Mouse (Mus musculus): ENCODE results near the gene Dcst1. TPM values are rescaled to one million over a fixed set of nuclear protein-coding genes. Genes with fewer than 3 reads are reported as not detected.

The Dcst1 gene
- polyA plus RNA-seq, 1 experiment = not detected

- no peak overlapping the region for H3K27ac ChIP-seq (ENCODE audit: insufficient read depth, low read length)
- no peaks in the 10 kb centered on the region for H3K4me1 ChIP-seq (ENCODE audit: control insufficient read depth, insufficient read depth, low read length)
- H3K4me3 ChIP-seq (ENCODE audit: insufficient read depth, low read length) = no peak overlapping the region
- no peak for TF ChIP-seq POLR2A (IDR thresholded peaks at IDR 0.05; ENCODE audit: low read depth, low read length)
- no peak for TF ChIP-seq CTCF (IDR thresholded peaks at IDR 0.05; ENCODE audit: borderline replicate concordance, insufficient read depth, low read length)
Observed at GRCm38 (mm10) chr3:89328623-89329022, 36.4 kb downstream of the Dcst1 start.

DNA sequence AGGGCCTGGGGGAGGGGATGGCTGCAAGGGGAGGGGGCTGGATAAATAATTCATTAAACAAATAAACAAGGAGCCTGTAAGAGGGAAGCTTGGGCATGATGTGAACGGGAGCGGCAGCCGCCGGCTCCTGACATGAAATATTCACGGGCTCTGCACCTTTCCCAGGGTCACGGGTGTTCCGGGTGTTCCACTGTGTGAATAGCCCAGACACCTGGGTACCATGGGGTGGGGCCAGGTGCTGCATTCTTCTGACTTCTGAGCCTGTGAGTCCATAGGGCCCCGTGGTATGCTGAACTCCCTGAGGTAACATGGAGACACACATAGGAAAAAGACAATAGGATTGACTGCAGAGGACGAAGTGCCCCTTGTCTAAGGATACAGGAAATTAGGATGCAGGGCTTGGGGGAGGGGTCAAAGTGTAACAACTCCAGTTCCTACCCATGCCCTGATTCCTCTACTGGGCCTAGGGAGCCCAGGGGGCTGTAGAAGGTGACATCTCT lies 37.6 kb downstream of the Dcst1 start:
- no peaks in the 10 kb centered on the region for H3K4me1 ChIP-seq (ENCODE audit: control insufficient read depth, insufficient read depth, low read length)
- no peak for TF ChIP-seq CTCF (IDR thresholded peaks at IDR 0.05; ENCODE audit: borderline replicate concordance, insufficient read depth, low read length)
- TF ChIP-seq POLR2A (IDR thresholded peaks at IDR 0.05; ENCODE audit: low read depth, low read length) = no peak
- no peak overlapping the region for H3K4me3 ChIP-seq (ENCODE audit: insufficient read depth, low read length)
- H3K27ac ChIP-seq (ENCODE audit: insufficient read depth, low read length) = no peak overlapping the region

- H3K27ac ChIP-seq (ENCODE audit: insufficient read depth, low read length) = no peak overlapping the region
- H3K4me3 ChIP-seq (ENCODE audit: insufficient read depth, low read length) = no peak overlapping the region
- TF ChIP-seq POLR2A (IDR thresholded peaks at IDR 0.05; ENCODE audit: low read depth, low read length) = no peak
- no peak for TF ChIP-seq CTCF (IDR thresholded peaks at IDR 0.05; ENCODE audit: borderline replicate concordance, insufficient read depth, low read length)
- no peaks in the 10 kb centered on the region for H3K4me1 ChIP-seq (ENCODE audit: control insufficient read depth, insufficient read depth, low read length)
Observed at GRCm38 (mm10) chr3:89325882-89326281, 39.2 kb downstream of the Dcst1 start.

GRCm38 (mm10) chr3:89322514-89323165 lies 42.4 kb downstream of the Dcst1 start, which contains the start of gene Efna3:
Efna3 (minus strand) TSS chr3:89322965.
- peak within 1 kb of the TSS; percentile 46 for H3K4me3 ChIP-seq (ENCODE audit: insufficient read depth, low read length)
- no peak for TF ChIP-seq CTCF (IDR thresholded peaks at IDR 0.05; ENCODE audit: borderline replicate concordance, insufficient read depth, low read length)
- TF ChIP-seq POLR2A (IDR thresholded peaks at IDR 0.05; ENCODE audit: low read depth, low read length) = no peak
- H3K4me1 ChIP-seq (ENCODE audit: control insufficient read depth, insufficient read depth, low read length) = no peaks in the 10 kb centered on the region
- no peak within 1 kb of the TSS for H3K27ac ChIP-seq (ENCODE audit: insufficient read depth, low read length)

GRCm38 (mm10) chr3:89322131-89322500 lies 42.9 kb downstream of the Dcst1 start:
- H3K4me1 ChIP-seq (ENCODE audit: control insufficient read depth, insufficient read depth, low read length) = no peaks in the 10 kb centered on the region
- TF ChIP-seq POLR2A (IDR thresholded peaks at IDR 0.05; ENCODE audit: low read depth, low read length) (no peak), CTCF (IDR thresholded peaks at IDR 0.05; ENCODE audit: borderline replicate concordance, insufficient read depth, low read length) (no peak)
- H3K27ac ChIP-seq (ENCODE audit: insufficient read depth, low read length) = no peak overlapping the region
- peak overlapping the region; percentile 46 for H3K4me3 ChIP-seq (ENCODE audit: insufficient read depth, low read length)

- TF ChIP-seq POLR2A (IDR thresholded peaks at IDR 0.05; ENCODE audit: low read depth, low read length) (no peak), CTCF (IDR thresholded peaks at IDR 0.05; ENCODE audit: borderline replicate concordance, insufficient read depth, low read length) (0 out of 2 replicates have a peak, but pooled peaks have one; percentile 7)
- H3K4me3 ChIP-seq (ENCODE audit: insufficient read depth, low read length) = peak overlapping the region; percentile 46
- no peak overlapping the region for H3K27ac ChIP-seq (ENCODE audit: insufficient read depth, low read length)
- H3K4me1 ChIP-seq (ENCODE audit: control insufficient read depth, insufficient read depth, low read length) = no peaks in the 10 kb centered on the region
Observed at GRCm38 (mm10) chr3:89321183-89322130, 43.6 kb downstream of the Dcst1 start.

DNA sequence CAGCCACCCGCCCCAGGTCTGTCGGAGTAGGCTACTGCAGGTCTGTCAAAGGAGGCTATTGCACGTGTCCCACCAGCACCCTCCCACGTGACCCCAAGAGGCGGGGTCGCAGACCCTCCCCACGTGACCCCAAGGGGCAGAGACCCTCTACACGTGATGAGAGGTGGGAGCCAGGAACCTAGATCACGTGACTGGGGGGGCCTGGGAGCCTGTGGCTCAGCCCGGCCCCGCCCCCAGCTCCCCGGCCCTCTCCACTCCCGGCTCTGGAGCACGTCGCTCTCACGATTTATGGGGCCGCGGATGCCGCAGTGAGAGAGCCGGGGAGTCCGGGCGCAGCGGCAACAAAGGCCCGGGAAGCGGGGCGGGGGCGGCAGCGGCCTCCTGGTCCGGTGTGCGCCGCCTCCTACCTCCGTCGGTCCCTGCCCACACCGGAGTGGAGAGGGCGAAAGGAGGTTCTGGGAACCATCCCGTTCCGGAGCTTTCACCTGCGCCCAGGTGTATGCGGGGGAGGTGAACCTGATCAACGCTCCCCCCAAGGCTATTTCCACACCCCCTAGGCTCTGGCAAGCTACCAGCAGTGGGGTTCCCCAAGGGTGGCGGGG lies 44.4 kb downstream of the Dcst1 start:
- Histone ChIP-seq H3K4me1 (ENCODE audit: control insufficient read depth, insufficient read depth, low read length) (no peaks in the 10 kb centered on the region), H3K4me3 (ENCODE audit: insufficient read depth, low read length) (peak overlapping the region; percentile 46; the same call in 1 of the 2 replicates), H3K27ac (ENCODE audit: insufficient read depth, low read length) (no peak overlapping the region)
- no peak for TF ChIP-seq POLR2A (IDR thresholded peaks at IDR 0.05; ENCODE audit: low read depth, low read length)
- no peak for TF ChIP-seq CTCF (IDR thresholded peaks at IDR 0.05; ENCODE audit: borderline replicate concordance, insufficient read depth, low read length)

GRCm38 (mm10) chr3:89319591-89320350 lies 45.3 kb downstream of the Dcst1 start:
- H3K4me1 ChIP-seq (ENCODE audit: control insufficient read depth, insufficient read depth, low read length) = no peaks in the 10 kb centered on the region
- H3K27ac ChIP-seq (ENCODE audit: insufficient read depth, low read length) = no peak overlapping the region
- no peak for TF ChIP-seq CTCF (IDR thresholded peaks at IDR 0.05; ENCODE audit: borderline replicate concordance, insufficient read depth, low read length)
- TF ChIP-seq POLR2A (IDR thresholded peaks at IDR 0.05; ENCODE audit: low read depth, low read length) = no peak
- 0 out of 2 replicates have a peak overlapping the region, but pooled peaks have one; percentile 10 for H3K4me3 ChIP-seq (ENCODE audit: insufficient read depth, low read length)

All from embryonic fibroblast, embryonic 13.5 days (primary cell).